In the genomic region with DNA sequence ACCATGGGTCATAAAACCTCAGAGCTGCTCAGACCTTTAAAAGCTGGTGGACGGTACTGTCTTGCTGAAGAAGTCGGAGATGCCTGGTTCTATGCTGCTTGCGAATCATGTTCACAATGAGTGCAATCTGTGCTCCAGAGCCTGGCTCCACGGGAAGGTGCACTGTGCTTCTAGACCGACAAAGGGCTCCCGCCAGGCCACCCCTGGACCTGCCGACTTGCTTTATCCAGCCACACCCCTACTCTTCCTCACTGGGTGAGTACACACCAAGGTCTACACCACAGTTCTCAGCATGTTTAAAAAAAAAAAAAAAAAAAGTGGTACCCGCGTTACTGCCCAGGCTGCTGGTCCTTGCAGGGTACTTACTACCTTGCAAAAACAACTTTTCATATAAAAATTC, we compare ENCODE assay signal across 16 mouse cellular contexts.
DNase-seq lines count a peak whose midpoint lies in the region; ATAC-seq and TF ChIP-seq lines count a peak whose summit lies in the region.
"Had no signal": no experiment of that assay in that cellular context is flagged by ENCODE, and none has a peak within 500 bp of the region (broad histone marks: within the 10 kb centered on the region; RNA-seq: fewer than 3 reads in every experiment).

No protein-coding gene starts in this region.

- TF ChIP-seq POLR2A in embryonic fibroblast, embryonic 13.5 days (IDR thresholded peaks at IDR 0.05; ENCODE audit: low read depth, low read length), result no peak

- peak; percentile 64; the same call in 1 of the 2 replicates for ATAC-seq in kidney, embryonic 14.5 days (ENCODE audit: low FRiP score, low TSS enrichment)
- no peak for ATAC-seq in limb, embryonic 15.5 days (ENCODE audit: insufficient number of reproducible peaks, low FRiP score, low TSS enrichment, low read depth)
- ATAC-seq: forebrain, postnatal 0 days; Patski had no signal

- 56% methylated on average over 9 of the region's 9 CpGs for WGBS in kidney, embryonic 14.5 days
- 36% methylated on average over 9 of the region's 9 CpGs for WGBS in limb, embryonic 15.5 days

- no peak overlapping the region for H3K4me3 ChIP-seq in kidney, embryonic 14.5 days (ENCODE audit: low read length)
- no peak overlapping the region for H3K4me3 ChIP-seq in embryonic fibroblast, embryonic 13.5 days (ENCODE audit: insufficient read depth, low read length)
- H3K4me3 ChIP-seq in limb, embryonic 15.5 days, result no peak overlapping the region
- H3K4me3 ChIP-seq: heart, adult 2 months; hindbrain, embryonic 10.5 days; neural tube, embryonic 13.5 days had no signal

- TF ChIP-seq CTCF in embryonic fibroblast, embryonic 13.5 days (IDR thresholded peaks at IDR 0.05; ENCODE audit: borderline replicate concordance, insufficient read depth, low read length), result no peak

- H3K9me3 ChIP-seq in kidney, embryonic 14.5 days (ENCODE audit: control insufficient read depth, low read length), result no peaks in the 10 kb centered on the region
- no peaks in the 10 kb centered on the region for H3K9me3 ChIP-seq in limb, embryonic 15.5 days
- H3K9me3 ChIP-seq: hindbrain, embryonic 10.5 days; neural tube, embryonic 13.5 days had no signal

- no peak overlapping the region for H3K4me2 ChIP-seq in kidney, embryonic 14.5 days (replicated peaks; ENCODE audit: low read depth, low read length)
- peak overlapping the region; percentile 32 for H3K4me2 ChIP-seq in limb, embryonic 15.5 days
- H3K4me2 ChIP-seq: neural tube, embryonic 13.5 days had no signal

- H3K9ac ChIP-seq in kidney, embryonic 14.5 days (ENCODE audit: low read depth, low read length), result no peak overlapping the region
- H3K9ac ChIP-seq in limb, embryonic 15.5 days, result no peak overlapping the region
- H3K9ac ChIP-seq: forebrain, postnatal 0 days; neural tube, embryonic 13.5 days had no signal

- DNase-seq in kidney, adult 18-20 months, result no peak
- peak; percentile 22 for DNase-seq in R1 (ENCODE audit: low read depth, low spot score)
- no peak for DNase-seq in adrenal gland, postnatal 36 days
- DNase-seq in natural killer cell, adult 2 months (ENCODE audit: low spot score in 2 of 2), result no peak
- DNase-seq: cerebellum, adult 9-10 months; forebrain, postnatal 0 days; gastrocnemius, postnatal 10 days; heart, adult 2 months; lung, postnatal 10 days; thymus, postnatal 25 days had no signal

- H3K36me3 ChIP-seq in kidney, embryonic 14.5 days (ENCODE audit: control insufficient read depth, insufficient read depth, low read length), result no peaks in the 10 kb centered on the region
- no peaks in the 10 kb centered on the region for H3K36me3 ChIP-seq in limb, embryonic 15.5 days
- H3K36me3 ChIP-seq: hindbrain, embryonic 10.5 days; neural tube, embryonic 13.5 days had no signal

- no peak overlapping the region for H3K27ac ChIP-seq in kidney, embryonic 14.5 days (ENCODE audit: low read depth, low read length)
- H3K27ac ChIP-seq in embryonic fibroblast, embryonic 13.5 days (ENCODE audit: insufficient read depth, low read length), result peak overlapping the region; percentile 10; the same call in 1 of the 2 replicates
- H3K27ac ChIP-seq in limb, embryonic 15.5 days, result no peak overlapping the region
- H3K27ac ChIP-seq: heart, adult 2 months; hindbrain, embryonic 10.5 days; neural tube, embryonic 13.5 days had no signal

- no peaks in the 10 kb centered on the region for H3K4me1 ChIP-seq in kidney, embryonic 14.5 days (ENCODE audit: control insufficient read depth, insufficient read depth, low read length)
- peaks cover 19% of the 10 kb centered on the region for H3K4me1 ChIP-seq in embryonic fibroblast, embryonic 13.5 days (ENCODE audit: control insufficient read depth, insufficient read depth, low read length)
- H3K4me1 ChIP-seq in limb, embryonic 15.5 days, result peaks cover 28% of the 10 kb centered on the region

- H3K27me3 ChIP-seq in kidney, embryonic 14.5 days (ENCODE audit: control insufficient read depth, insufficient read depth, low read length), result no peaks in the 10 kb centered on the region
- no peaks in the 10 kb centered on the region for H3K27me3 ChIP-seq in limb, embryonic 15.5 days
- H3K27me3 ChIP-seq: neural tube, embryonic 13.5 days; Patski had no signal
